Mouse (Mus musculus) left cerebral cortex, postnatal 10 days (tissue): ENCODE results near the gene Rflnb. TPM values are rescaled to one million over a fixed set of nuclear protein-coding genes. Genes with fewer than 3 reads are reported as not detected.
A peak's percentile ranks its signal among the peaks of the same experiment; 100 is the strongest.

Source experiments
- DNase-seq, 2 experiments: peaks; one replicate each; pipeline ENCODE4 v3.0.0; 2021 to 2022; ENCODE audit warnings: low spot score in 2 of 2, mixed read lengths in 1 of 2; ENCODE audit errors: extremely low spot score in 1 of 2
- intact Hi-C: fragments of 180-260 bp; cut with DNase I; formaldehyde crosslinking; loops from one replicate; pipeline ENCODE4 v1.15.1; 2025
- total RNA-seq, 2 experiments: library from RNA; stranded (reverse); gene quantifications; 2 replicates each; pipeline ENCODE4 v1.2.3; 2021

The Rflnb gene
- total RNA-seq, 2 experiments from 2014 or later: 27.3 to 29.6 TPM

DNA sequence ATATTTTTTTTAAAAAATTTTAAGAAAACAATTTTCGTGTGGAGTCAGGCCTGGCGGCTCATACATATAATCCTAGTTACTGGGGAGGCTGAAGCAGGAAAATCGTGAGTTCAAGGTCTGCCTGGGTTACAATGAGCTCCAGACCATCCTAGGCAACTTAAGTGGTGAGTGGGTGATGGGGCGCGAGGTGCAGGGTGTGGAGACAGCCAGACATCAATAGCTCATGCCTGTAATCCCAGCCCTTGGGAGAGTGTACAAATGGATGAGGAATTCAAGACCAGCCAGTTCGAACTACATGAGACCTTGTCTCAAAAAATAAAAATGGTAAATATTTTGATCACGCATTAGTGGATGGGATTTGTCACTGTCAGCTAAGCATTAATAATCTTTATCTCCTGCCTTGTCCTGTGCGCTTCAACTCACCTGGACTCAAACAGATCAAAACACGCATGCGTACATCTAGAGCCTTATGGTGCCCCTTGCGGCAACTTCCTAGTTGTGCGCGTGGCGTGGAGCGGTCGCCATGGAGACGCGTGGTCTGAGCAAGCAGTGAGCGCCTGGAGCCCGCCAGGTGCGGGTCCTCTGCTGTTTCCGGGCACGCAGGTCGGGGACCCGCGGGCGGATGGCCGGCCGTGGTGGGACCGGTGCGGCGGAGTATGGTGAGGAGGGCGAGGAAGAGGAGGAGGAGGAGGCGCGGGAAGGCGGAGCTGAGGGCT lies 28.0 kb downstream of the Rflnb start, which contains the start of gene 1700016K19Rik:
Gene 1700016K19Rik, plus strand, starts transcription at position 473 of the 716 bp plus-strand sequence.
- DNase-seq: peak; percentile 80 to 89
- intact Hi-C loops: no loop called here

GRCm38 (mm10) chr11:75994357-75994756 lies 33.2 kb downstream of the Rflnb start:
- intact Hi-C loops: no loop called here
- DNase-seq: no peak

DNA sequence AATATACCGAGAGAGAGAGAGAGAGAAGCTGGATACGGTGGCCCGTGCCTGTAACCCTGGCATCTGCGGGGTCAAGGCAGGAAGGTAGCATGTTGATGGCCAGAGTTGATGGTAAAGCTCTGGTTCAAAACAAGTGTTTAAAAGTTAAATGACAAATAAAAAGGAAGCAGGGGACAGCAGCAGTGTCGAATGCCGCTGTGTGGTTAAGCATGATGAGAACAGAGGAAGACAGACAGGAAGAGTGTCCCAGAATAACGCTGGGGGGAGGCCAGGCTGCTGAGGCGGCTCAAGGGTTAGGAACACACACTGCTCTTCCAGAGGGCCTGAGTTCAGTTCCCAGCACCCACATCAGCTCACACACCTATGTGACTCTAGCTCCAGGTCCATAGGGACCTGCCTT lies 35.1 kb downstream of the Rflnb start:
- no peak for DNase-seq
- intact Hi-C loops: no loop called here

DNA sequence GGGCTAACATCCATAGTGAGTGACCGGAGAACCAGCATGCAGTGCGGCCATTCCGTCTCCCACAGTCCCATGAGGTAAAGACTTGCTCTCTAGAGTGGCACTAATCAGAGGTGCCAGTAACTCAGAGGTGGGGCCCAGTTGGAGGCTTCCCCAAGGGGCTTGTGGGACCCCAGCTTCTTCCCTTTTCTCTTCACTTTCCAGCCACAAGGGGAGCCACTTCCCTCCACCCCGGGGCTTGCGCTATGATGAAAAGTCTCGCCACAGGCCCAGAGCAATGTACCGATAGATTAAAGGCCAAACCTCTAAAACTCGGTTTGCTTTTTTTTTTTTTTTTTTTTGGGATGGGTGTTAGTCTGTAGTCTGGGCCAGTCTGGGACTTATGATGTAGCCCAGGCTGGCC lies 35.7 kb downstream of the Rflnb start:
- no peak for DNase-seq
- intact Hi-C loops: no loop called here

- DNase-seq: no peak
- intact Hi-C loops: no loop called here
These were observed 36.4 kb downstream of the Rflnb start for GRCm38 (mm10) chr11:75990965-75991835.

DNA sequence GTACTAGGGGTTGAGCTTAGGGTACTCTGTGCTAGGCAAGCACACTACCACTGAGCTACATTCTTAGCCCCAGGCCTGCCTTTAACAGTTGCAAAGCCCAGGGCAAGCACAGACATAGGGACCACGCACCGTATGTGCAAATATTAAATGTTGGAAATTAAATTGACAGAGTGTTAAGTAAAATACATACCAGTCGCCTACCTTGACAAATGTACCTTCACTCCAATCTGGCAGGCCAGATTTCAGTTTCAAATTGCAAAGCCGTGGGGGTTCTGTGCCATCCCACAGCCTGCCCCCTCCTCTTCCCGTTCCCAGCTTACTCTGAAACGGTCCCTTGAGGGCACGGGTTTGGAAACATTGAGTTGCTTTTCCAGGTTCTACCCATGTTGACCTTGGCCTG lies 41.6 kb downstream of the Rflnb start:
- intact Hi-C loops: no loop called here
- no peak for DNase-seq

- DNase-seq: no peak
- intact Hi-C loops: no loop called here
These were observed 43.0 kb downstream of the Rflnb start for GRCm38 (mm10) chr11:75984581-75984980.

GRCm38 (mm10) chr11:75983194-75983593 lies 44.4 kb downstream of the Rflnb start:
- intact Hi-C loops: no loop called here
- no peak for DNase-seq

DNA sequence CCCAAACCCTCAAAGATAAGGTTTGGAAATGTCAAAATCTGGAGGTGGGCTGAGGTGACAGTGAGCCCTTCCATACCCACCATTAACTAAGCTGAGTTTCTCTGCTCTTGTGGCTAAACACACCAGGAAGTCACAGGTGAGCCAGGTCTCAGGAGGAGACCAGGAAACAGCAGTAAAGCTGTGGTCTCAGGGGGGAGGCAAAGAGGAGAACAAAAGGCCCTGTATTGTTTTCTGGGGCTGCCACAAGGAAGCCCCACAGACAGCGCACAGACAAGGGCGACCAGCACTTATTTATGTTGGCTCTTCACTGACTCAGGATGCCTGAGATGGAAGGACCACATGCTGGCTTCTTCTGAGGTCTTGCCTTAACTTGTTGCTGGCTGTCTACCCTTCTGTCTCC lies 47.2 kb downstream of the Rflnb start:
- intact Hi-C loops: no loop called here
- peak in 1 of 2 experiments; percentile 38 for DNase-seq

DNA sequence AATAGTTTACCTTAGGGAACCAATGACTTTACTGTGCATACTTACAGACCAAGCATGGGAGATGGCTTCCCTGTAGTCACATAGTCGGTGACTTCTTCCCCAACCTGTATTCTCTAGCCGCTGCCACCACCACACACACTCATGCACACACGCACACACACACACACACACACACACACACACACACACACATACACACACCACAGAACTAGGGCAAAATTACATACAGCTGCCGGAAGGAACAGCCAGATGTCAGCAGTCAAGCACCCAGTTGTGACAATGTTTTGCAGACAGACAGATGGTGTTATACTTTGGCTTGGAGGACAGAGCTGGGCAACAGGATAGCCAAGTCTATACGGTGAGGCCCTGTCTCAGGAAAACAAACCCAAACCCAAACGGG lies 49.5 kb downstream of the Rflnb start:
- DNase-seq: no peak
- intact Hi-C loops: no loop called here

GRCm38 (mm10) chr11:75976748-75977147 lies 50.8 kb downstream of the Rflnb start:
- DNase-seq: no peak
- intact Hi-C loops: no loop called here

DNA sequence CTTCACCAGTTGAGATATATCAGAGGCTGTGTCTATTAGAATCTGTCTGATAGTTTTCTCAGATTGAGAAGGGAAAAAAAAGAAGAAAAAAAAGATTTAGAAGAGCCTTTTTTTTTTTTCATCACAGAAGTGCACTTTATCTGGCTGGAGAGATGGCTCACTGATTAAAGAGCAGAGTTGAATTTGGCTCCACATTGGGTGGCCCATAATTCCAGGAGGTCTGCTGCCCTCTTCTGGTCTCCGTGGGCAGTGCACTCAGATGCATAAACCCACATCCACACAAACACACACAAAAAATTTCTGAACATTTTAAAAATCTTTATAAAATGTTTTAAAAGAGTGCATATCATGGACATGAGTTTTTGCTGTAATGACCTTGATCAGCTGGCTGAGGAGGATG lies 53.6 kb downstream of the Rflnb start:
- intact Hi-C loops: no loop called here
- no peak for DNase-seq

GRCm38 (mm10) chr11:75972916-75973567 lies 54.5 kb downstream of the Rflnb start:
- intact Hi-C loops: no loop called here
- DNase-seq: no peak

DNA sequence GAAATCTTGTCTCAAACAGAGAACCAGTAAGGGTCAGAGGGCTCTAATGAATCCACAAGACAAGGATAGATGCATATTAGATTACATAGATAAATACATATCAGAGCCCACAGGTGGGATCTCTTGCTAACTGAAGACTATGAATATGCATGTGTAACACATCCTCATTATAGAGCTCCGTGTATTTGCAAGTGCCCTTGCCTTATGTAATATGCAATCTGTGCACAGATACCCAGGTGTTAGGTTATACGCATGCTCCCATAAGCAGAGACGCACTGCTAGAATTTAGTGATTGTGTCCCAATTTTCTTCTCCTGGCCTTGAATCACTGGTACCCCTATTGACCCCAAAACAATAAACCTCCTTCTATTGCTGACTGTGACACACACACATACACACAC lies 55.4 kb downstream of the Rflnb start:
- no peak for DNase-seq
- intact Hi-C loops: no loop called here

DNA sequence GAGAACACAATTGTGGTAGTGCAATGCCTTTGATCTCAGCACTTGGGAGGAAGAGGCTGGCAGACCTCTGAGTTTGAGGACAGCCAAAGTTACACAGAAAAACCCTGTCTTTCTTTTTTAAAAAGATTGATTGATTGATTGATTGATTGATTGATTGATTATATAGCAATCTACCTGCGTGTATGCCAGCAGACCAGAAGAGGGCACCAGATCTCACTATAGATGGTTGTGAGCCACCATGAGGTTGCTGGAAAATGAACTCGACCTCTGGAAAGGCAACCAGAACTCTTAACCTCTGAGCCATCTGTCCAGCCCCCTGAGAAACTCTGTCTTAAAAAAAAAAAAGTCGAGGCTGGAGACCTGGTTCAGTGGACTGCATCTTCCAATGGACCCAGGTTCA lies 57.0 kb downstream of the Rflnb start:
- DNase-seq: no peak
- intact Hi-C loops: no loop called here

Other genes with a start within 250 kb of the Rflnb start
- 10 to 100 TPM; 46.9 to 47.8 TPM for gene Doc2b, start 231.7 kb downstream of the Rflnb start, total RNA-seq
- gene Rph3al, start 89.4 kb downstream of the Rflnb start, total RNA-seq: 1 to 10 TPM; 3.1 to 3.8 TPM
- gene 1700016K19Rik, start 27.9 kb downstream of the Rflnb start, total RNA-seq: 1 to 10 TPM; 4.5 to 6.2 TPM
- gene Vps53, start 151.9 kb upstream of the Rflnb start, total RNA-seq: 10 to 100 TPM; 74.5 to 82.5 TPM
- 10 to 100 TPM; 15.4 to 17.0 TPM for gene Fam57a, start 151.9 kb upstream of the Rflnb start, total RNA-seq
- under 1 TPM; 0.64 to 0.67 TPM for gene Dbil5, start 189.8 kb upstream of the Rflnb start, total RNA-seq
- 10 to 100 TPM in 1 of 2 experiments, 1 to 10 TPM in 1; 6.9 to 10.4 TPM for gene Gemin4, start 189.9 kb upstream of the Rflnb start, total RNA-seq
- gene Mrm3, start 215.9 kb upstream of the Rflnb start, total RNA-seq: 10 to 100 TPM; 17.4 to 17.6 TPM
- 10 to 100 TPM; 47.9 to 53.8 TPM for gene Glod4, start 215.9 kb upstream of the Rflnb start, total RNA-seq